Mouse (Mus musculus): ENCODE measurements at regions not wholly inside any gene's neighbourhood (a gene's known extent, or its start where the extent isn't known, plus 50 kb on each side); places are given as distances from the start of the nearest gene placed in this dataset.

GRCm38 (mm10) chr1:121842381-121843075 lies 274.7 kb upstream of the Ddx18 start:
- no peak for DNase-seq (ENCODE audit: low read depth, low spot score)

- DNase-seq (ENCODE audit: low read depth, low spot score) = no peak
Measured at GRCm38 (mm10) chr1:121833559-121833958, 265.8 kb upstream of the Ddx18 start.

- peak; percentile 62 for DNase-seq (ENCODE audit: low read depth, low spot score)
Measured at GRCm38 (mm10) chr1:121830242-121830641, 262.5 kb upstream of the Ddx18 start.

- no peak for DNase-seq (ENCODE audit: low read depth, low spot score)
Measured at GRCm38 (mm10) chr1:121822950-121823349, 255.2 kb upstream of the Ddx18 start.

- DNase-seq (ENCODE audit: low read depth, low spot score) = no peak
Measured at GRCm38 (mm10) chr1:121803338-121803737, 235.5 kb upstream of the Ddx18 start.

GRCm38 (mm10) chr1:121802476-121802875 lies 234.7 kb upstream of the Ddx18 start:
- DNase-seq (ENCODE audit: low read depth, low spot score) = no peak

GRCm38 (mm10) chr1:121798502-121798901 lies 230.7 kb upstream of the Ddx18 start:
- DNase-seq (ENCODE audit: low read depth, low spot score) = peak; percentile 79

- DNase-seq (ENCODE audit: low read depth, low spot score) = no peak
Measured at GRCm38 (mm10) chr1:121795024-121795786, 227.4 kb upstream of the Ddx18 start.

GRCm38 (mm10) chr1:121785631-121786030 lies 217.8 kb upstream of the Ddx18 start:
- DNase-seq (ENCODE audit: low read depth, low spot score) = peak; percentile 28

GRCm38 (mm10) chr1:121773988-121774387 lies 206.2 kb upstream of the Ddx18 start:
- DNase-seq (ENCODE audit: low read depth, low spot score) = peak; percentile 32

GRCm38 (mm10) chr1:121771444-121771843 lies 203.7 kb upstream of the Ddx18 start:
- DNase-seq (ENCODE audit: low read depth, low spot score) = no peak

- DNase-seq (ENCODE audit: low read depth, low spot score) = no peak
Measured at GRCm38 (mm10) chr1:121770936-121771335, 203.1 kb upstream of the Ddx18 start.

GRCm38 (mm10) chr1:121760086-121760485 lies 192.3 kb upstream of the Ddx18 start:
- no peak for DNase-seq (ENCODE audit: low read depth, low spot score)

GRCm38 (mm10) chr1:121745181-121745580 lies 177.4 kb upstream of the Ddx18 start:
- no peak for DNase-seq (ENCODE audit: low read depth, low spot score)

- DNase-seq (ENCODE audit: low read depth, low spot score) = peak; percentile 32
Measured at GRCm38 (mm10) chr1:121735113-121735719, 167.4 kb upstream of the Ddx18 start.

GRCm38 (mm10) chr1:121734456-121735112 lies 166.8 kb upstream of the Ddx18 start:
- peak; percentile 35 for DNase-seq (ENCODE audit: low read depth, low spot score)

- DNase-seq (ENCODE audit: low read depth, low spot score) = peak; percentile 15
Measured at GRCm38 (mm10) chr1:121709317-121709860, 141.6 kb upstream of the Ddx18 start.

- peak; percentile 10 for DNase-seq (ENCODE audit: low read depth, low spot score)
Measured at GRCm38 (mm10) chr1:121708301-121708700, 140.5 kb upstream of the Ddx18 start.

GRCm38 (mm10) chr1:121701826-121702225 lies 134.0 kb upstream of the Ddx18 start:
- peak; percentile 49 for DNase-seq (ENCODE audit: low read depth, low spot score)

- DNase-seq (ENCODE audit: low read depth, low spot score) = peak; percentile 53
Measured at GRCm38 (mm10) chr1:121653901-121654300, 86.1 kb upstream of the Ddx18 start.

GRCm38 (mm10) chr1:121650071-121650470 lies 82.3 kb upstream of the Ddx18 start:
- no peak for DNase-seq (ENCODE audit: low read depth, low spot score)

GRCm38 (mm10) chr1:121631466-121631865 lies 63.7 kb upstream of the Ddx18 start:
- DNase-seq (ENCODE audit: low read depth, low spot score) = no peak
